17 mouse cellular contexts compared by ENCODE assay signal in the genomic region with DNA sequence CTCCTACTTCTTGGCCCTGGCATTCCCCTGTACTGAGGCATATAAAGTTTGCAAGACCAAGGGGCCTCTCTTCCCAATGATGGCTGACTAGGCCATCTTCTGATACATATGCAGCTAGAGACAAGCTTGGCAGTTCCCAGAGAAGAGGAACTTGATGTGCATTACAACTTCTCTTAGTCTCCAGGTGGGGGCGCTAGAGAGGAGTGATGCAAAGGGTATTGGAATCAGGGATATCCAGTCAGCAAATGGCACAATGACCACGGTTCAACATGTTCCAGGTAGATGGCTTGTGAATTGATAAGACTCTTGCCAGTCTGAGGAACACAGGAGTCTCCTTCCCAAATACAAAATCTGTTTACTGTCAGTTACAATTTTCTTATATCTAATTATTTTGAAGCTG.
DNase-seq lines count a peak whose midpoint lies in the region; ATAC-seq and TF ChIP-seq lines count a peak whose summit lies in the region.
"Had no signal": no experiment of that assay in that cellular context is flagged by ENCODE, and none has a peak within 500 bp of the region (broad histone marks: within the 10 kb centered on the region; RNA-seq: fewer than 3 reads in every experiment).

No protein-coding gene starts in this region.

- H3K4me3 ChIP-seq in gastrocnemius, adult 2 months: no peak overlapping the region
- H3K4me3 ChIP-seq in midbrain, postnatal 0 days (ENCODE audit: low read depth, low read length): no peak overlapping the region
- H3K4me3 ChIP-seq in midbrain, embryonic 11.5 days (ENCODE audit: low read depth, low read length): no peak overlapping the region
- no peak overlapping the region for H3K4me3 ChIP-seq in ES-E14 (ENCODE audit: insufficient read depth in 1 of 2, low read depth in 1 of 2, low read length in 2 of 2, poor library complexity in 1 of 2, severe bottlenecking in 1 of 2)
- H3K4me3 ChIP-seq in stomach, postnatal 0 days (ENCODE audit: low read depth, low read length): no peak overlapping the region
- H3K4me3 ChIP-seq: heart, embryonic 13.5 days; hindbrain, embryonic 10.5 days; limb, embryonic 13.5 days had no signal

- H3K36me3 ChIP-seq in midbrain, postnatal 0 days (ENCODE audit: insufficient read depth, low read length): no peaks in the 10 kb centered on the region
- H3K36me3 ChIP-seq in midbrain, embryonic 11.5 days (ENCODE audit: control insufficient read depth, insufficient read depth, low read length): no peaks in the 10 kb centered on the region
- no peaks in the 10 kb centered on the region for H3K36me3 ChIP-seq in ES-E14 (ENCODE audit: control insufficient read depth, insufficient read depth, low read length, poor library complexity, severe bottlenecking)
- H3K36me3 ChIP-seq in stomach, postnatal 0 days (ENCODE audit: control insufficient read depth, insufficient read depth, low read length): no peaks in the 10 kb centered on the region
- H3K36me3 ChIP-seq: heart, embryonic 13.5 days; hindbrain, embryonic 10.5 days; limb, embryonic 13.5 days had no signal

- no peak for TF ChIP-seq EP300 in stomach, postnatal 0 days (optimal IDR thresholded peaks at IDR 0.05)

- H3K9ac ChIP-seq in midbrain, postnatal 0 days (replicated peaks; ENCODE audit: low read length, poor library complexity, severe bottlenecking): no peak overlapping the region
- no peak overlapping the region for H3K9ac ChIP-seq in midbrain, embryonic 11.5 days (ENCODE audit: low read length)
- H3K9ac ChIP-seq in ES-E14 (ENCODE audit: insufficient read depth, low read depth, low read length, poor library complexity, severe bottlenecking): no peak overlapping the region
- H3K9ac ChIP-seq in stomach, postnatal 0 days (ENCODE audit: low read length): no peak overlapping the region
- H3K9ac ChIP-seq: heart, embryonic 13.5 days; limb, embryonic 13.5 days; lung, embryonic 14.5 days had no signal

- in situ Hi-C loops in ES-E14 (cut with MboI; ENCODE audit: low sequenced_read_pairs in 2 of 2, unreplicated experiment in 2 of 2): no loop called here

- no peak for ATAC-seq in midbrain, postnatal 0 days (ENCODE audit: low FRiP score)
- no peak for ATAC-seq in midbrain, embryonic 11.5 days (ENCODE audit: low FRiP score)
- no peak for ATAC-seq in stomach, postnatal 0 days (ENCODE audit: low FRiP score, low TSS enrichment)
- ATAC-seq: activated CD4-positive, CD25-positive, alpha-beta regulatory T cell, adult 4 months; forebrain, embryonic 14.5 days had no signal

- H3K4me1 ChIP-seq in midbrain, postnatal 0 days (ENCODE audit: insufficient read depth, low read length): no peaks in the 10 kb centered on the region
- no peaks in the 10 kb centered on the region for H3K4me1 ChIP-seq in midbrain, embryonic 11.5 days (ENCODE audit: control insufficient read depth, insufficient read depth, low read length)
- no peaks in the 10 kb centered on the region for H3K4me1 ChIP-seq in ES-E14 (ENCODE audit: control insufficient read depth in 2 of 2, insufficient read depth in 2 of 2, low read length in 2 of 2, poor library complexity in 1 of 2)
- no peaks in the 10 kb centered on the region for H3K4me1 ChIP-seq in stomach, postnatal 0 days (replicated peaks; ENCODE audit: control insufficient read depth, insufficient read depth)
- H3K4me1 ChIP-seq: heart, embryonic 13.5 days; hindbrain, embryonic 10.5 days; limb, embryonic 13.5 days had no signal

- no peak for DNase-seq in gastrocnemius, adult 2 months
- no peak for DNase-seq in gastrocnemius, postnatal 4 days (ENCODE audit: low spot score in 2 of 2)
- no peak for DNase-seq in midbrain, postnatal 0 days (ENCODE audit: low spot score)
- DNase-seq in midbrain, embryonic 11.5 days (ENCODE audit: low spot score, missing footprints): no peak
- DNase-seq in ES-E14 (ENCODE audit: low read depth, low spot score): peak; percentile 3
- no peak for DNase-seq in stomach, postnatal 0 days (ENCODE audit: low spot score)
- DNase-seq in urinary bladder, postnatal 25 days (ENCODE audit: low spot score): no peak
- DNase-seq: cerebellum, adult 18-20 months; kidney, adult 11 months; kidney, postnatal 36 days; lung, embryonic 14.5 days; right cerebral cortex, adult 18-20 months had no signal

- no peaks in the 10 kb centered on the region for H3K27me3 ChIP-seq in midbrain, postnatal 0 days (ENCODE audit: insufficient read depth, low read length)
- no peaks in the 10 kb centered on the region for H3K27me3 ChIP-seq in midbrain, embryonic 11.5 days (ENCODE audit: control insufficient read depth, insufficient read depth, low read length)
- no peaks in the 10 kb centered on the region for H3K27me3 ChIP-seq in stomach, postnatal 0 days (ENCODE audit: control insufficient read depth, insufficient read depth, low read length)
- H3K27me3 ChIP-seq: heart, embryonic 13.5 days; limb, embryonic 13.5 days had no signal

- TF ChIP-seq CTCF in gastrocnemius, adult 2 months (IDR thresholded peaks at IDR 0.05): peak; percentile 6; the same call in 1 of the 2 replicates
- peak; percentile 22; the same call in 1 of the 2 replicates for TF ChIP-seq CTCF in midbrain, postnatal 0 days (IDR thresholded peaks at IDR 0.05)
- TF ChIP-seq CTCF in stomach, postnatal 0 days (IDR thresholded peaks at IDR 0.05; ENCODE audit: low read depth): 0 out of 2 replicates have a peak, but pooled peaks have one; percentile 3

- WGBS in midbrain, postnatal 0 days: 69% methylated on average over 2 of the region's 2 CpGs
- WGBS in midbrain, embryonic 11.5 days: 61% methylated on average over 2 of the region's 2 CpGs
- 63% methylated on average over 2 of the region's 2 CpGs for WGBS in stomach, postnatal 0 days

- intact Hi-C loops in gastrocnemius, adult 2 months (cut with DNase I): no loop called here

- no peaks in the 10 kb centered on the region for H3K9me3 ChIP-seq in midbrain, postnatal 0 days (ENCODE audit: low read length)
- no peaks in the 10 kb centered on the region for H3K9me3 ChIP-seq in midbrain, embryonic 11.5 days (ENCODE audit: control insufficient read depth, low read length)
- H3K9me3 ChIP-seq in ES-E14 (ENCODE audit: control insufficient read depth, insufficient read depth, low read depth, low read length): no peaks in the 10 kb centered on the region
- H3K9me3 ChIP-seq in stomach, postnatal 0 days (ENCODE audit: control insufficient read depth, low read length): no peaks in the 10 kb centered on the region
- H3K9me3 ChIP-seq: heart, embryonic 13.5 days; hindbrain, embryonic 10.5 days; limb, embryonic 13.5 days had no signal

- no peak overlapping the region for H3K27ac ChIP-seq in gastrocnemius, adult 2 months
- H3K27ac ChIP-seq in midbrain, postnatal 0 days (ENCODE audit: low read depth, low read length): no peak overlapping the region
- no peak overlapping the region for H3K27ac ChIP-seq in midbrain, embryonic 11.5 days (ENCODE audit: low read depth, low read length)
- no peak overlapping the region for H3K27ac ChIP-seq in ES-E14 (ENCODE audit: insufficient read depth, low read depth, low read length, poor library complexity, severe bottlenecking)
- H3K27ac ChIP-seq in stomach, postnatal 0 days (replicated peaks): no peak overlapping the region
- H3K27ac ChIP-seq: heart, embryonic 13.5 days; hindbrain, embryonic 10.5 days; limb, embryonic 13.5 days had no signal

- H3K4me2 ChIP-seq in midbrain, postnatal 0 days (ENCODE audit: low read depth, low read length, poor library complexity, severe bottlenecking): no peak overlapping the region
- no peak overlapping the region for H3K4me2 ChIP-seq in midbrain, embryonic 11.5 days
- H3K4me2 ChIP-seq in stomach, postnatal 0 days (replicated peaks; ENCODE audit: low read depth): no peak overlapping the region
- H3K4me2 ChIP-seq: heart, embryonic 13.5 days; limb, embryonic 13.5 days; lung, embryonic 14.5 days had no signal

TF ChIP-seq in ES-E14, 5 proteins besides CTCF, POLR2A, EP300 and RAD21:
- no peak for TF ChIP-seq ZC3H11A (IDR thresholded peaks at IDR 0.05; ENCODE audit: borderline replicate concordance, low read depth, low read length)
